Mouse (Mus musculus) CD4-positive naive resting alpha-beta T cell, adult 76 days (primary cell): ENCODE measurements around the gene Noc4l. TPM values are rescaled to one million over a fixed set of nuclear protein-coding genes. Genes with fewer than 3 reads are reported as not detected.

Experiments
- total RNA-seq: library from RNA; stranded (reverse); gene quantifications from one replicate; pipeline ENCODE4 v1.2.4, GENCODE M21; 2023

The Noc4l gene
- total RNA-seq = 48.7 TPM

GRCm38 (mm10) chr5:110652719-110653648 is at the start of gene Noc4l, which contains the start of gene Ddx51:
TSS of gene Noc4l (minus strand) at chr5:110653417.
TSS of gene Ddx51 (plus strand) at chr5:110653451.

Other genes with a start within 250 kb of the Noc4l start
- 199 TPM for gene Fbrsl1, start 204.9 kb downstream of the Noc4l start, total RNA-seq
- gene Galnt9, start 109.1 kb downstream of the Noc4l start, total RNA-seq = 9.3 TPM
- gene Ddx51, start within 50 bp of the Noc4l start, total RNA-seq = 59.8 TPM
- gene Ep400, start 117.3 kb upstream of the Noc4l start, total RNA-seq = 253 TPM
- gene Pus1, start 127.2 kb upstream of the Noc4l start, total RNA-seq = 33.0 TPM
- gene Ulk1, start 156.7 kb upstream of the Noc4l start, total RNA-seq = 141 TPM
- gene Hscb, start 186.4 kb upstream of the Noc4l start, total RNA-seq = 25.3 TPM
- 2.2 TPM for gene Chek2, start 186.6 kb upstream of the Noc4l start, total RNA-seq
- gene Ttc28, start 226.4 kb upstream of the Noc4l start, total RNA-seq = 44.1 TPM